Mouse (Mus musculus) right cerebral cortex, postnatal 36 days (tissue): ENCODE measurements at regions not wholly inside any gene's neighbourhood (a gene's known extent, or its start where the extent isn't known, plus 50 kb on each side); places are given as distances from the start of the nearest gene placed in this dataset.

Experiments used
- DNase-seq, 2 experiments: peaks; one replicate each; pipeline ENCODE4 v3.0.0; 2022; ENCODE audit warnings: low spot score in 2 of 2, mixed read lengths in 1 of 2

- no peak for DNase-seq
Measured at GRCm38 (mm10) chr4:127862875-127863274, 107.9 kb downstream of the CK137956 start.

GRCm38 (mm10) chr4:127861319-127862117, 109.2 kb downstream of the CK137956 start:
- peak; percentile 48 to 53 for DNase-seq

GRCm38 (mm10) chr4:127860271-127860670, 110.5 kb downstream of the CK137956 start:
- no peak for DNase-seq

- DNase-seq: no peak
Measured at GRCm38 (mm10) chr4:127859505-127859904, 111.2 kb downstream of the CK137956 start.

- no peak for DNase-seq
Measured at GRCm38 (mm10) chr4:127858566-127858965, 112.2 kb downstream of the CK137956 start.

- no peak for DNase-seq
Measured at GRCm38 (mm10) chr4:127855836-127856235, 114.9 kb downstream of the CK137956 start.

GRCm38 (mm10) chr4:127854776-127855409, 115.9 kb downstream of the CK137956 start:
- peak in 1 of 2 experiments; percentile 32 for DNase-seq

- DNase-seq: no peak
Measured at GRCm38 (mm10) chr4:127849306-127849705, 121.4 kb downstream of the CK137956 start.

- no peak for DNase-seq
Measured at GRCm38 (mm10) chr4:127846321-127846720, 124.4 kb downstream of the CK137956 start.

GRCm38 (mm10) chr4:127843421-127843820, 127.3 kb downstream of the CK137956 start:
- no peak for DNase-seq

- peak; percentile 49 to 71 for DNase-seq
Measured at GRCm38 (mm10) chr4:127833668-127834067, 137.1 kb downstream of the CK137956 start.

- DNase-seq: peak in 1 of 2 experiments; percentile 36
Measured at GRCm38 (mm10) chr4:127826988-127827387, 143.8 kb downstream of the CK137956 start.

GRCm38 (mm10) chr4:127819501-127819900, 151.2 kb downstream of the CK137956 start:
- DNase-seq: no peak

GRCm38 (mm10) chr4:127819009-127819408, 151.7 kb downstream of the CK137956 start:
- DNase-seq: no peak

- DNase-seq: no peak
Measured at GRCm38 (mm10) chr4:127814631-127815030, 156.1 kb downstream of the CK137956 start.

- no peak for DNase-seq
Measured at GRCm38 (mm10) chr4:127812047-127812545, 158.7 kb downstream of the CK137956 start.

- no peak for DNase-seq
Measured at GRCm38 (mm10) chr4:127810899-127811510, 159.7 kb downstream of the CK137956 start.

GRCm38 (mm10) chr4:127809006-127809405, 161.7 kb downstream of the CK137956 start:
- DNase-seq: no peak

- peak; percentile 20 to 52 for DNase-seq
Measured at GRCm38 (mm10) chr4:127789206-127789605, 181.5 kb downstream of the CK137956 start.

GRCm38 (mm10) chr4:127785786-127786185, 185.0 kb downstream of the CK137956 start:
- no peak for DNase-seq

GRCm38 (mm10) chr4:127771966-127772500, 198.7 kb downstream of the CK137956 start:
- DNase-seq: no peak

- peak; percentile 47 to 76 for DNase-seq
Measured at GRCm38 (mm10) chr4:127763736-127764135, 207.0 kb downstream of the CK137956 start.
